Mouse (Mus musculus) embryonic facial prominence, embryonic 15.5 days (tissue): ENCODE measurements around the gene Snx9. TPM values are rescaled to one million over a fixed set of nuclear protein-coding genes. Genes with fewer than 3 reads are reported as not detected.
A peak's percentile ranks its signal among the peaks of the same experiment; 100 is the strongest.

Experiments used
- ATAC-seq: fragments of 200-750 bp; cut with Nextera tagmentation; 2 replicates; pipeline ENCODE4 v1.8.0; 2017; ENCODE audit warnings: low read depth, moderate TSS enrichment; ENCODE audit not compliant: insufficient number of reproducible peaks, low FRiP score, low TSS enrichment
- H3K27ac ChIP-seq: fragments of 300-500 bp; sonication (generic); replicated peaks from 2 replicates; pipeline ENCODE4 v1.5.1; 2015; ENCODE audit warnings: mild to moderate bottlenecking, inconsistent platforms
- H3K27me3 ChIP-seq: fragments of 300-500 bp; sonication (generic); 2 replicates; pipeline ENCODE4 v1.6.1; 2015; ENCODE audit warnings: inconsistent platforms
- H3K36me3 ChIP-seq: fragments of 300-500 bp; sonication (generic); 2 replicates; pipeline ENCODE4 v1.6.1; 2015; ENCODE audit warnings: mild to moderate bottlenecking, inconsistent platforms
- H3K4me1 ChIP-seq: fragments of 300-500 bp; sonication (generic); 2 replicates; pipeline ENCODE4 v1.6.1; 2015; ENCODE audit warnings: inconsistent platforms
- H3K4me2 ChIP-seq: fragments of 300-500 bp; sonication (generic); replicated peaks from 2 replicates; pipeline ENCODE4 v1.6.1; 2015; ENCODE audit warnings: mild to moderate bottlenecking, inconsistent platforms
- H3K4me3 ChIP-seq: fragments of 300-500 bp; sonication (generic); replicated peaks from 2 replicates; pipeline ENCODE4 v1.5.1; 2015; ENCODE audit warnings: mild to moderate bottlenecking, inconsistent platforms
- H3K9ac ChIP-seq: fragments of 300-500 bp; sonication (generic); 2 replicates; pipeline ENCODE4 v1.6.1; 2015; ENCODE audit warnings: inconsistent platforms
- H3K9me3 ChIP-seq: fragments of 300-500 bp; sonication (generic); replicated peaks from 2 replicates; pipeline ENCODE4 v1.6.1; 2016; ENCODE audit warnings: inconsistent platforms
- WGBS: fragments of 180-500 bp; shearing (Covaris S2); methylation state at CpG from one replicate; pipeline ENCODE4 v1.1.7; 2015; 5-methylcytosine and 5-hydroxymethylcytosine counted together
- polyA plus RNA-seq: library from polyadenylated mRNA; unstranded; fragments of >200 nt; fragmentation: Nextera tagmentation; extraction: Ambion mirVana; gene quantifications from 2 replicates; pipeline ENCODE4 v1.2.1, GENCODE M21; 2015

The Snx9 gene
- polyA plus RNA-seq = 31.0 and 33.3 TPM in 2 replicates

DNA sequence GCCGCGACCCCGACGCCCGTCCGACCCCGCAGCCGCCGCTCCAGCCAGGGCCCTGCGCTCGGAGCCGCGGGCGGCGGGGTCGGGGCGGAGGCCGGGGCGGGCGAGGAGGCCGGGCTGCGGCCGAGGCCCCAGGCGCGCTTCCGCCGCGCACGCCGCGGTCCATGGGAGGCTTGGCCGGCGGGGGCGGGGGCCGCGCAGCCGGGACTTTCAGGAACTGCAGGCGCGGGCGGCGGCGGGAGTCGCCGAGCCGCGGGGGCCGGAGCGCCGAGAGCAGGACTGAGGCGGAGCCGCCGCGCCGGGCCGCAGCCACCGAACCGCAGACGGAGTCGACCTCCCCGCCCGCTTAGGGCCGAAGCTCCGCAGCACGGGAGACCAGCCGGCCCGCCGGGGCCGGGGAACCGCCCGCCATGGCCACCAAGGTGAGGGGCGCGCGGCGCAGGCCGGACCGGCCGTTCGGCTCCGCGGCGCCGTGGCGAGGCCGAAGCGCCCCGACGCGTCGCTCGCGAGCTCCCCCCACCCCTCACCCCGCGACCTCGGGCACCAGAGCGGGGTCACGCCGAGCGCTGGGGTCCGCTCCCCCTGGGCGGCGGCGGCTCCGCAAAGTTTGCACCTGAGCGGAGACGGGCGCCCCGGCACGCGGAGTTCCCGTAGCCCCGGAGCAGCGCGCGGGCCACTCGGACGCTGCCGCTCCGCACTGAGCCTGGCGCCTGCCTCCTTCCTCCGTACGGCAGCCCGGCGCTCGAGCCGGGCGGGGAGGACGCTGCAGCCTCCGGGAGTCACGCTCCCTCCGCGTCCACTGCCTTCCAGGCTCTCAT lies at the start of gene Snx9:
Snx9 (plus strand) TSS at position 202 of the 815 bp plus-strand sequence.
- ATAC-seq = peak; percentile 88
- Histone ChIP-seq H3K4me1 (peaks cover 26% of the 10 kb centered on the region), H3K36me3 (no peaks in the 10 kb centered on the region; the same call in 1 of the 2 replicates), H3K4me2 (peak within 1 kb of the TSS; percentile 57), H3K4me3 (peak within 1 kb of the TSS; percentile 89), H3K27me3 (no peaks in the 10 kb centered on the region), H3K9me3 (no peaks in the 10 kb centered on the region), H3K27ac (peak within 1 kb of the TSS; percentile 98), H3K9ac (peak within 1 kb of the TSS; percentile 88)
- under 1% methylated on average over 125 of the region's 131 CpGs for WGBS

DNA sequence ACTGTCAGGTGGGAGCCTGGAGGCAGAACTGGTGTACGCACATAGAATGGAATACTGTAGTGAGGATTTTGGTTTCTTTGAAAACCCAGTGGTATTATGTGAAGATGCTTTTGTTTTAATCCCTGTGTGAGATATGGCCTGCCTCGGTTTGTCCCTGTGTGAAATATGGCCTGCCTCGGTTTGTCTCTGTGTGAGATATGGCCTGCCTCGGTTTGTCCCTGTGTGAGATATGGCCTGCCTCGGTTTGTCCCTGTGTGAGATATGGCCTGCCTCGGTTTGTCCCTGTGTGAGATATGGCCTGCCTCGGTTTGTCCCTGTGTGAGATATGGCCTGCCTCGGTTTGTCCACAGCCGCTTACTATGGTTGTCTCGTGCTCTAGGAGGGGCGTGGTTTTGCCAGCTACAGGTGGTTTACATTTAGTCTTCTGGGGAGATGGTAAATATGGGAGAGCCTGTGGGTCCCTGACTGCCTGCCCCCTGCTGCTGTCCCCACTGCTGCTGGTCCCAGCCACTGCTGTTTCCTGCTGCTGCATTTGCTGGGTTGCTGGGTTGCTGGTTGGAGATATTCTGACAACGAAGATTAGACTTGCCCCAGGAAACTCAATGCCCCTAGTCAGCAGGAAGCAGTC lies 48.9 kb upstream of the Snx9 start:
- 82% methylated on average over 12 of the region's 12 CpGs for WGBS

DNA sequence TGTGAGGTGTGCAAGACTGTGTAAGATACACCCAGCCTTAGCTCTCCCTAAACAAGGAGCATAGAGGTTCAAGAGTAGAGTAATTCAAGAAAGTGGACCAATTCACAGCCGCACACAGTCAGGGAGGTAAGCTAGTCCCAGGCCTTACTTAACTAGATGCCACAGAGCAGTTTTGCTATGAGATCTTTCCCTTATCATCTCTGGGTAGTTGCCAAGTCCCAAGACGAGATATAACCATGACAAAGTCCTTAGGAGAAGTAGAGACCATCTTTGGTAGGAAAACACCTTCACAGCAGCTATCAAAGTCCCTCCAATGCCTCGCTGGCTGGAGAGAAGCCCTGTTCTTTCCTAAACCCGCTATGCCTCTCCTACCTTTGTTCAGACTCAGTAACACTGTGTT lies 47.5 kb upstream of the Snx9 start:
- Histone ChIP-seq H3K27me3 (no peaks in the 10 kb centered on the region), H3K4me1 (no peaks in the 10 kb centered on the region; the same call in 1 of the 2 replicates), H3K4me2 (no peak overlapping the region), H3K27ac (no peak overlapping the region), H3K9ac (no peak overlapping the region), H3K4me3 (no peak overlapping the region), H3K36me3 (no peaks in the 10 kb centered on the region), H3K9me3 (no peaks in the 10 kb centered on the region)
- ATAC-seq = no peak
- WGBS = 77% methylated on average over 4 of the region's 4 CpGs

More for the DNA sequence above, 48.9 kb upstream of the Snx9 start:
- H3K9me3 ChIP-seq = 0 out of 2 replicates have a peak, but pooled peaks cover 3% of the 10 kb centered on the region
- H3K4me2 ChIP-seq = no peak overlapping the region
- ATAC-seq = no peak
- H3K27ac ChIP-seq = no peak overlapping the region
- no peaks in the 10 kb centered on the region for H3K36me3 ChIP-seq
- no peak overlapping the region for H3K4me3 ChIP-seq
- H3K9ac ChIP-seq = no peak overlapping the region
- no peaks in the 10 kb centered on the region for H3K27me3 ChIP-seq
- H3K4me1 ChIP-seq = no peaks in the 10 kb centered on the region; the same call in 1 of the 2 replicates

DNA sequence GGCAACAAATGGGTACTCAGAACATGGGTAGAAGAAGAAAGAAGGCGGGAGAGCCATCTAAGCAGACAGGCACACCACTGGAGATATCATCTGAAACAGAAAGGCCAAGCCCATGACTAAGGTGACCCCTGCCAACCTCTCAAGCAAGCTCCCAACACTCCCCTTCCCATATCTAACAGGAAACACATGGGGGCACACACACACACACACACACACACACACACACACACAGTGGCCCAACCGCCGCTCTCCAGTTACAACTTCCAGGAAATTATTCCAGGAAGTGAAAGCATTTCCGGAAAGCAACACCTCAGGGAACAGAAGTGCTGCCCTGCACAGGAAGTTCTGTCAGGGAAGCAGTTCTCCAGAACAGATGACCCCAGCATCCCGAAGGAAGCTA lies 46.9 kb upstream of the Snx9 start:
- Histone ChIP-seq H3K4me3 (no peak overlapping the region), H3K27me3 (no peaks in the 10 kb centered on the region), H3K36me3 (no peaks in the 10 kb centered on the region), H3K4me2 (no peak overlapping the region), H3K9ac (no peak overlapping the region), H3K4me1 (no peaks in the 10 kb centered on the region; the same call in 1 of the 2 replicates), H3K9me3 (no peaks in the 10 kb centered on the region), H3K27ac (no peak overlapping the region)
- ATAC-seq = no peak
- 66% methylated on average over 5 of the region's 5 CpGs for WGBS

DNA sequence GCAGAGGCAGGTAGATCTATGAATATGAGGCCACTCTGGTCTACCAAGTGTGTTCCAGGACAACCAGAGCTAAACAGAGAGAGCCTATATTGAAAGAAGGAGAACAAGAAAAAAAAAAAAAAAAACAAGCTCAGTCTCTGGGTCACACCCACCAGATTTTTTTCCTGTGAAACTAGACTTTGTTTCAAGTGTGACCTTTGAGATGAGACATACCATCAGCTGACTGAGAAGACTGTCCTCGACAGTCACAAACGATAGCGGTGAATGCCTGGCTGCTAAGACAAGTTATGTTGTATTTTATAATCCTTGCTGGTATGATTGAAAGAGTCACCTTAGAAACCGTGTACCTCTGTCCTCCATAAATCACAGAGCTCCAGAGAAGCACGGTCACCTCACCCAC lies 45.8 kb upstream of the Snx9 start:
- Histone ChIP-seq H3K4me2 (no peak overlapping the region), H3K27ac (no peak overlapping the region), H3K9ac (no peak overlapping the region), H3K27me3 (no peaks in the 10 kb centered on the region), H3K36me3 (no peaks in the 10 kb centered on the region), H3K4me3 (no peak overlapping the region), H3K4me1 (no peaks in the 10 kb centered on the region; the same call in 1 of the 2 replicates), H3K9me3 (no peaks in the 10 kb centered on the region)
- 73% methylated on average over 5 of the region's 5 CpGs for WGBS
- no peak for ATAC-seq

DNA sequence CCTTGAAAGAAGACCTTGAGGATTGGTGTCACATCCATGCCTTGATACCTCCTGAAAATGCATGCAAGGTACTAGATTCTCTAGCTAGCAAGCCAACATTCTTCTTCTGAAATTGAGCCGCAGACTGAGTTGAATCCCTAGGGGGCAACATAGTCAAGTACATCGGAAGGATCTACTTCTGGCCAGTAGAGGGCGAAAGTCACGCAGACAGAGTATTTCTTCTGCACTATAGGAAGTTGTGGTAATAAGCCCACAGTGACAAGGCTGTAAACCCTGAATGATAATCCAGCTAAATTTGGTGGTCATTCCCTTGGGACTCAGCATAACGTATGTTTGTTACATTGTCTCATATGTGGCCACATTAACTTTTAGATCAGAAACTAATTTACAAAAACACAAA lies 45.3 kb upstream of the Snx9 start:
- Histone ChIP-seq H3K9ac (no peak overlapping the region), H3K9me3 (no peaks in the 10 kb centered on the region), H3K4me1 (no peaks in the 10 kb centered on the region; the same call in 1 of the 2 replicates), H3K27me3 (no peaks in the 10 kb centered on the region), H3K4me2 (no peak overlapping the region), H3K4me3 (no peak overlapping the region), H3K36me3 (no peaks in the 10 kb centered on the region), H3K27ac (no peak overlapping the region)
- 0% methylated on average over 5 of the region's 5 CpGs for WGBS
- peak; percentile 80; the same call in 1 of the 2 replicates for ATAC-seq

DNA sequence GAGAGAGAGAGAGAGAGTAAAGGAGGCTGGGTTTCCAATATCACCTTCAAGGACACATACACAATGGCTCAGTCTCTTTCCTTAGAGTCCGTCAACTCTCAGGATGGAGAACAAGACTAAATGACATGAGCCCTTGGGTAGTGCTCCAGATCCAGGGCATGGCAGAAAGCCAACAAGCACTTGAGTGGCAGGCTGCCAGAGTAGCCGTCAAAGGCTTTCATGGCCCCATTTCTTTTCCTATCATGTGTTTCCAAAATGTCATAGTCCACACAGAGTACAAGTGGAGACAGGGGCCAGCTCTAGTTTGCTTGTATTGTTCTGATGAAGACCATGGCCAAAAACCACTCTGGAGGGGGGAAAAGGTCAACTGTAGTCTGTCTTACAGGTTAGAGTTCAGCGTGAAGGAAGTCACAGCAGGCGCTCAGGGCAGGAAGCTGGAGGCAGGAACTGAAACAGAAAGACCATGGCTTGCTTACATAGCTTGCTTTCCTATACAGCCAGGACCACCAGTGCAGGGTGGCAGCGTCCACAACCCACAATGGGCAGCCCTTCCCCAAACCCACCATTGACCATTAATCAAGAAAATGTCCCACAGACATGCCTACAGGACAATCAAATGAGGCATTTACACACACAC lies 43.9 kb upstream of the Snx9 start:
- H3K9ac ChIP-seq = no peak overlapping the region
- no peak for ATAC-seq

DNA sequence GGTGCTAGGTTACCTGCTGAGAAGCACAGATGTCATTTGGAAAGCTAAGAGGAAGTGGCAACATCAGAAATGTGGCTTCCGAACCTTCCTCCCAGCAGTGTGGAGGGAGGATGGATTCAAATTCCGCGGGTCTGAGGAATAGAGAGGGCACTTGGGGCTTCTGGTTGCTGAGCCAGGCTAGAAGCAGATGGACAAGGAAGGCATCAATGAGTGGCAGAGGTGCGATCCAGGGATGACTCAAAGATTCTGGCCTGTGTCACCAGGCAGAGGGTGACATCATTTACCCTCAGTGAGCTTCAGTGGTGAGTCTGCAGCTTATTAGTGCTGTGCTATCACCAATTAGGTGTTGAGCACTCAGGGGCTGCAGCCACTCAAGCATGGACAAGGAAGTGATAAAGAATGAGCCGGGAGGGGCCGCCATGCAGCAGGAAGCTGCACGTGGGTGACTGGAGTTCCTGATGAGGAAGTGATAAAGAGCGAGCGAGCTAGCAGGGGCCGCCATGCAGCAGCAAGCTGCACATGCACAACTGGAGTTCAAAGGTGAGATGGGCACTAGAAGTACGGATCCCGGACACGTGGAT lies 42.8 kb upstream of the Snx9 start:
- H3K9ac ChIP-seq = no peak overlapping the region
- no peak overlapping the region for H3K4me3 ChIP-seq
- peaks cover 5% of the 10 kb centered on the region; the same call in 1 of the 2 replicates for H3K4me1 ChIP-seq
- no peaks in the 10 kb centered on the region for H3K36me3 ChIP-seq
- no peak overlapping the region for H3K4me2 ChIP-seq
- no peaks in the 10 kb centered on the region for H3K27me3 ChIP-seq
- 70% methylated on average over 13 of the region's 13 CpGs for WGBS
- H3K27ac ChIP-seq = no peak overlapping the region
- H3K9me3 ChIP-seq = no peaks in the 10 kb centered on the region
- no peak for ATAC-seq

More for the DNA sequence above, 43.9 kb upstream of the Snx9 start:
- Histone ChIP-seq H3K4me2 (no peak overlapping the region), H3K9me3 (no peaks in the 10 kb centered on the region), H3K36me3 (no peaks in the 10 kb centered on the region), H3K27ac (no peak overlapping the region), H3K4me3 (no peak overlapping the region), H3K27me3 (no peaks in the 10 kb centered on the region), H3K4me1 (peaks cover 5% of the 10 kb centered on the region; the same call in 1 of the 2 replicates)
- 70% methylated on average over 5 of the region's 5 CpGs for WGBS

DNA sequence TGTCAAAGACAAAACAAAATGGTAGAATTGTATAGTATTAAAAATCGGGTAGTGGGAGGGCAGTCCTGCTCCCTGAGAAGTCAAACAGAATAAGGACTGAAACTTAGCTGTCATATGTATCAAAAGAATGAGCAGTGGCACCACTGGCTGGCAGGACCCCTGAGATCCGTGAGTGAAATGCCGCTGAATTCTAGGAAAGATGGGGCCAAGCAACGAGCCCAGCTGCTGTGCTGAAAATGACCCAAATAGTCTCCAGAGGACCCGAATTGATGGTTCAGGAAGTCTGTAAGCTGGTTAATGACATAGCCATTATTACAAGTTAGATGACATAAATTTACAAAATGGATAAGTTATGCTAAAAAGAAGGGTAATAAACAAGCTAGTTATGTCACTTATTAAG lies 42.2 kb upstream of the Snx9 start:
- no peaks in the 10 kb centered on the region for H3K36me3 ChIP-seq
- H3K4me2 ChIP-seq = no peak overlapping the region
- no peak overlapping the region for H3K4me3 ChIP-seq
- H3K27ac ChIP-seq = no peak overlapping the region
- ATAC-seq = no peak
- 67% methylated on average over 5 of the region's 5 CpGs for WGBS
- no peaks in the 10 kb centered on the region for H3K27me3 ChIP-seq
- H3K9me3 ChIP-seq = no peaks in the 10 kb centered on the region
- no peak overlapping the region for H3K9ac ChIP-seq
- H3K4me1 ChIP-seq = peaks cover 7% of the 10 kb centered on the region; the same call in 1 of the 2 replicates

DNA sequence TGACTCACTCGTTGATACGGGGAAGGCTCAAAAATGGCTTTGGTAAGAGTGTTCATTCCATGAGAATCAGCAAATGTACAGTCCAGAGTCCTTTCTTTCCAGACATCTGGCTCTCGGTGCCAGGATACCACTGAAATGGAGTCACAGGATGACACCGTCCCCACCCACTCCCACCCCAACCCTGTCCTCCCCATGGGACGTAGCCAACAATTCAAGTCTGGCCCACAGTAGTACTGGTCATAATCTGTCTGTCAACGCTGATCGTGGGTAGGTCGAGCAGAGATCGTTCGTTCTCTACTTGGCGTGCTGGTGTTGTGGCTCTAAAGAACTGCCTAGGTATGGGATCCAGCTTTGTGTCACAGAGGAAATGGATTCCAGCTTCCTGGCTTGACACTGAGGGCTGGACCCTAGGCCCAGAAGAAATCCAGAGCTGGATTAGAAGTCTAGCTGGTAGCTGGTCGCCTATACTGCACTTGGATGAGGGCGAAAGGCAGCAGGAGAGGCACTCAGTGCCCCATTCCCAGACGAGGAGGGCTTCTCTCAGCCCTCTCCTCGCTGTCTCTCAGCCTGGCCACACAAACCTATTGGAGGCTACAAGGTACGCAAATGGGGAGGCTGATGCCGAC lies 41.6 kb upstream of the Snx9 start:
- H3K4me1 ChIP-seq = peaks cover 14% of the 10 kb centered on the region
- no peaks in the 10 kb centered on the region for H3K36me3 ChIP-seq
- H3K9me3 ChIP-seq = no peaks in the 10 kb centered on the region
- no peak overlapping the region for H3K27ac ChIP-seq
- 83% methylated on average over 17 of the region's 17 CpGs for WGBS
- no peak overlapping the region for H3K4me3 ChIP-seq
- H3K4me2 ChIP-seq = no peak overlapping the region
- no peak for ATAC-seq
- no peaks in the 10 kb centered on the region for H3K27me3 ChIP-seq
- no peak overlapping the region for H3K9ac ChIP-seq
